17 mouse cellular contexts compared by ENCODE assay signal in genomic region chr9:43015366-43015765, GRCm38 (mm10).
DNase-seq lines count a peak whose midpoint lies in the region; ATAC-seq and TF ChIP-seq lines count a peak whose summit lies in the region.
"Had no signal": no experiment of that assay in that cellular context is flagged by ENCODE, and none has a peak within 500 bp of the region (broad histone marks: within the 10 kb centered on the region; RNA-seq: fewer than 3 reads in every experiment).

No protein-coding gene starts in this region.

- H3K27ac ChIP-seq in heart, embryonic 12.5 days (ENCODE audit: poor library complexity, severe bottlenecking): no peak overlapping the region
- peak overlapping the region; percentile 80 for H3K27ac ChIP-seq in embryonic fibroblast, embryonic 13.5 days (ENCODE audit: insufficient read depth, low read length)
- no peak overlapping the region for H3K27ac ChIP-seq in midbrain, postnatal 0 days (ENCODE audit: low read depth, low read length)
- H3K27ac ChIP-seq: embryonic facial prominence, embryonic 13.5 days; forebrain, embryonic 10.5 days; limb, embryonic 10.5 days had no signal

- H3K4me2 ChIP-seq in heart, embryonic 12.5 days: no peak overlapping the region
- H3K4me2 ChIP-seq in midbrain, postnatal 0 days (ENCODE audit: low read depth, low read length, poor library complexity, severe bottlenecking): no peak overlapping the region
- H3K4me2 ChIP-seq: embryonic facial prominence, embryonic 13.5 days; liver, embryonic 11.5 days had no signal

- peak; percentile 45 to 64 for DNase-seq in heart, adult 18-20 months
- DNase-seq in lung, postnatal 36 days: peak; percentile 26
- no peak for DNase-seq in lung, postnatal 4 days
- DNase-seq in midbrain, postnatal 0 days (ENCODE audit: low spot score): no peak
- no peak for DNase-seq in right cerebral cortex, adult 18-20 months
- DNase-seq: cerebellum, adult 9-10 months; gastrocnemius, postnatal 14 days; kidney, adult 11 months; kidney, postnatal 25 days; lung, adult 2 months had no signal

- 85% methylated on average over 2 of the region's 2 CpGs for WGBS in heart, embryonic 12.5 days
- 90% methylated on average over 2 of the region's 2 CpGs for WGBS in midbrain, postnatal 0 days

- no peak for TF ChIP-seq CTCF in embryonic fibroblast, embryonic 13.5 days (IDR thresholded peaks at IDR 0.05; ENCODE audit: borderline replicate concordance, insufficient read depth, low read length)
- TF ChIP-seq CTCF in midbrain, postnatal 0 days (IDR thresholded peaks at IDR 0.05): no peak

- TF ChIP-seq POLR2A in embryonic fibroblast, embryonic 13.5 days (IDR thresholded peaks at IDR 0.05; ENCODE audit: low read depth, low read length): no peak

- H3K9me3 ChIP-seq in heart, embryonic 12.5 days (replicated peaks): no peaks in the 10 kb centered on the region
- no peaks in the 10 kb centered on the region for H3K9me3 ChIP-seq in midbrain, postnatal 0 days (ENCODE audit: low read length)
- H3K9me3 ChIP-seq: embryonic facial prominence, embryonic 13.5 days; forebrain, embryonic 10.5 days; limb, embryonic 10.5 days had no signal

- H3K4me1 ChIP-seq in heart, embryonic 12.5 days (replicated peaks): no peaks in the 10 kb centered on the region
- peaks cover 5% of the 10 kb centered on the region for H3K4me1 ChIP-seq in embryonic fibroblast, embryonic 13.5 days (ENCODE audit: control insufficient read depth, insufficient read depth, low read length)
- H3K4me1 ChIP-seq in midbrain, postnatal 0 days (ENCODE audit: insufficient read depth, low read length): no peaks in the 10 kb centered on the region
- H3K4me1 ChIP-seq: embryonic facial prominence, embryonic 13.5 days; forebrain, embryonic 10.5 days; limb, embryonic 10.5 days had no signal

- no peaks in the 10 kb centered on the region for H3K27me3 ChIP-seq in heart, embryonic 12.5 days (replicated peaks)
- no peaks in the 10 kb centered on the region for H3K27me3 ChIP-seq in midbrain, postnatal 0 days (ENCODE audit: insufficient read depth, low read length)
- H3K27me3 ChIP-seq: embryonic facial prominence, embryonic 13.5 days had no signal

- H3K9ac ChIP-seq in heart, embryonic 12.5 days: no peak overlapping the region
- no peak overlapping the region for H3K9ac ChIP-seq in midbrain, postnatal 0 days (replicated peaks; ENCODE audit: low read length, poor library complexity, severe bottlenecking)
- H3K9ac ChIP-seq: embryonic facial prominence, embryonic 13.5 days had no signal

- ATAC-seq in heart, embryonic 12.5 days (ENCODE audit: insufficient number of reproducible peaks, low FRiP score): no peak
- no peak for ATAC-seq in midbrain, postnatal 0 days (ENCODE audit: low FRiP score)
- ATAC-seq: hindbrain, embryonic 16.5 days had no signal

- no peak overlapping the region for H3K4me3 ChIP-seq in heart, embryonic 12.5 days
- no peak overlapping the region for H3K4me3 ChIP-seq in embryonic fibroblast, embryonic 13.5 days (ENCODE audit: insufficient read depth, low read length)
- no peak overlapping the region for H3K4me3 ChIP-seq in midbrain, postnatal 0 days (ENCODE audit: low read depth, low read length)
- H3K4me3 ChIP-seq: embryonic facial prominence, embryonic 13.5 days; forebrain, embryonic 10.5 days; limb, embryonic 10.5 days had no signal

- H3K36me3 ChIP-seq in heart, embryonic 12.5 days: peaks cover 51% of the 10 kb centered on the region
- peaks cover 28% of the 10 kb centered on the region for H3K36me3 ChIP-seq in midbrain, postnatal 0 days (ENCODE audit: insufficient read depth, low read length)

Comparison
In these comparisons a context has a peak if more than half of its experiments do, and no peak if none do; other contexts are left out.
1. DNase-seq: peak in heart, adult 18-20 months (2 of 2) and lung, postnatal 36 days (single experiment); none in lung, postnatal 4 days (0 of 2), midbrain, postnatal 0 days (single experiment) and right cerebral cortex, adult 18-20 months (single experiment).